Mouse (Mus musculus): ENCODE data around the gene Mfsd1. TPM values are rescaled to one million over a fixed set of nuclear protein-coding genes. Genes with fewer than 3 reads are reported as not detected.

Gene Mfsd1
- total RNA-seq, 1 experiment from 2014 or later = 97.4 TPM

DNA sequence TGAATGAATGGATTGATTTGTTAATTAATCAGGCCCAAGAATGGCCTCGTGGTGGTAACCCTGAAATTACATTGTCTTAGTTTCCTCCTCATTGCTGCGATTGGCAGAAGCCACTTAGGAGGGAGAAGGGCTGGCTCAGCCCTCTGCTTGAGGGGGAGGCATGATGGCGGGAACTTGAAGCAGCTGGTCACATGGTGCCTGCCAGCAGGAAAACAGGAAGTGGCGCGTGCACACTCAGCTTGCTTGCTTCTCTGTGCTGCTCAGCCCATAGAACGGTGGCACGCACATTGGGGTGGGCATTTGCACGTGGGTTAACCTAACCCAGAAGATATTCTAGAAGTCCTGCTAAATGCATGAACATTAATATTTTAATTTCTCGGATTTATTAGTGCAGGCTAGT lies 4.9 kb downstream of the Mfsd1 start:
- ATAC-seq (ENCODE audit: extremely low read depth, insufficient number of reproducible peaks, low FRiP score, poor library complexity, severe bottlenecking) = no peak

DNA sequence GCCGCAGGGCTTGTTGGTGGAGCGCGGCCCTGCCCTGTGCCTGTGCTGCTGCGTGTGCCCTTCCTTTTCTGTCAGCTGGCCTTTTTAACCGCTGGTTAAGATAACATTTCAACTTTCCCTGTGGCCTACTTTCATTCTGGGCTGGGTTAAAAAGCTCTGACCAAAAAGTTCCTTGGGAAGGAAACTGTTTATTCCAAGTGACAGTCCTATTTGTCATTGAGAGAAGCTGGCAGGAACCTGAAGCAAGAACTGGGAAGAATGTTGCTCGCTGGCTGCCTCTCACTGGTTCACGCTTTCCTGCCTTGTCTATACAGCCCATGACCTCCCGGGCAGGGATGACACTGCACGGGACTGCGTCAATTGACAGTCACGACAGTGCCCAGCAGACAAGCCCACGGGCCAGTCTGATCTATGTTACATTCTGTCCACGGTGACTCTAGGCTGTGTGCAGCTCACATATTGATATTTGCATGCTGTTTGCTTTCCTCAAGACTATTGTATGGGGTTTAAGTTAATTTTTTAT lies 19.1 kb downstream of the Mfsd1 start:
- no peak for ATAC-seq (ENCODE audit: extremely low read depth, insufficient number of reproducible peaks, low FRiP score, poor library complexity, severe bottlenecking)

DNA sequence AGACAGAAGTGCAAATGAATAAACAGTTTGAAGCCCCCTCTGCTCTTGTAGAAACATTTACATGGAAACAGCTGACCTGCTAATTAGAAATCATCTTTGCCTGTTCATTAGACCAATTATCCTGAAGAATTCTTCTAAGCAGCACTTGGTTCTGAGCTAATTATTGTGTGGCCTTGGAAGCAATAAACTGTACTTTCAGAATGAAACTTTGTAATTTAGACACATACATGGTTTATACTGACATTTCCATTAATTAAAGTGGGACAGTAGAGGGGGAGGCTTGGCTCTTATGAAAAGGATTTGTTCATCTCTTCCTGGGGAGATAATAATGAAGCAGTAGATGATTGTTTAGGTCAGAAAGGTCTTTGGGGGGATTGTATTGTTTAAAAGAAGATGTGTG lies 35.7 kb downstream of the Mfsd1 start:
- ATAC-seq (ENCODE audit: extremely low read depth, insufficient number of reproducible peaks, low FRiP score, poor library complexity, severe bottlenecking) = no peak

DNA sequence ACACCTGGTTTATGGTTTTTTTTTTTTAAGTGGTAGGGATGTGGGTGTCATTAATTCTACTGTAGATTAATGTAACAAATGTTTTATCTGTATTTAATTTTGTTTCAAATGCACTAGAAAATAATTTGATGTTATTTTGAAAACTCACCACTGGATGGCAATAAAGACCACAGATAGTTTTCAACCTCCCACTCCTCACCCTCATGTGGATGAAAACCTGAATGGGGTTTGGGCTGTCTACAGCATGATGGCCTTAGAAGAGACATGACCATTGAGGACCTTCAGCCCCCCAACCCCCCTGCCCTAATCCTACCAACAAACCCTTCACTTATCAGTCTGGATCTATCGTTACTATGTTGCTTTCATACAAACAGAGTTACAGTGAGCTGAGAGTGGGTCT lies 42.1 kb downstream of the Mfsd1 start:
- no peak for ATAC-seq (ENCODE audit: extremely low read depth, insufficient number of reproducible peaks, low FRiP score, poor library complexity, severe bottlenecking)

DNA sequence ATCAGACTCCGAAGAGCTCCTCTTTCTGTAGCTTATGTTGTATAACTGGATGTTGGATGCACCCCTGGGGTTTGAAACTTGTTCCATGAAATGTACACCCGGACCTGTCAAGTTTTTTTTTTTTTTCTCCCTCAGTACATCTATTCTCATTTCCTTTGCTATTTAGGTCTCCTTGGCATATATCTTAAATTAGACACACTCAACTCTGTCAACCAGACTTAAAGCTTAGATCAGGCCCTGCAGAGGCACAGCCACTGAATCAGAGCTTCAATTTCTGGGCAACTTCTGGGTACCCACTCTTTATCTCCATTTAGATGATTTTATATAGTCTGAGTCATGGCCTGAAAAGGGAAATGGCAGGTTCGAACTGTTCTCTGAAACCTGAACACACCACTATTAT lies 60.6 kb downstream of the Mfsd1 start:
- ATAC-seq (ENCODE audit: extremely low read depth, insufficient number of reproducible peaks, low FRiP score, poor library complexity, severe bottlenecking) = no peak

DNA sequence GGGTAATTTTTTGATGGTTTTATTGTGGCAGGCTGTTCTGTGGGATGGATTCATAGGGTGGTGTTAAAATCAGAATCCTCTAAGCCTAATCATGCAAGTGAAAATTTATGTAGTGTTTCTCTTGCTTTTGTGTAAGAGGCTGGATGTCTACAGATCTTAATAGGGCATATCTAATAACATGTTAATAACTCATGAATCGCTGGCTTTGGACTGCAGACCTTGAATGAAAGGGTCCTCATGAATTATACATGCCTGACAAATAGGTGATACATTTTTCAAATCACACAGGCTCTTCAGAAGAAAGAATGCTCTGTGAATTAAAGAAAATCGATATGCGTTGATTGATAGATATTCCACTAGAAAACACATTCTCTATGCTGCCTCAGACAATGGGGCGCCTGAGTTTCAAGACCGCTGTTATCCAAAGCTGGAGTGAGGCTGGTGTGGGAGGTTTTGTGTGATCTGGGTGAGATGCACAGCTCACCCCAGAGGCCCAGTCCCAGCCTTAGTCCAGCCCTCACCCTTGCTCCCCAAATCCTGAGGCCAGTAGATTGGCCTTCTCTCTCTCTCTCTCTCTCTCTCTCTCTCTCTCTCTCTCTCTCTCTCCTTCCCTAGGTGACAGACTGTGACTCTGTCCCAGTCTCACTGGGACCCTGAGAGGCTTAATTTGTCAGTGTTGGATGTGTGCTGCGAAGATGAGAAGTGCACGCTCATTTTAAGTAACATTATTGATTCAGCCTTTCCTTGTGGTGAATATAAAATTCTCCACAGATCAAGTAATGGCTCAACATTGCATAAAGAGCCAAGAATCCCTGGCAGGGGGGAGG lies 63.3 kb downstream of the Mfsd1 start:
- ATAC-seq (ENCODE audit: extremely low read depth, insufficient number of reproducible peaks, low FRiP score, poor library complexity, severe bottlenecking) = no peak

Other genes with a start within 250 kb of the Mfsd1 start
- not detected in 2 replicates for gene Mlf1, start 208.6 kb upstream of the Mfsd1 start, total RNA-seq (2017)
- not detected in 2 replicates for gene Gm17402, start 207.6 kb upstream of the Mfsd1 start, total RNA-seq (2017)
- gene Gfm1, start 152.6 kb upstream of the Mfsd1 start, total RNA-seq (2017) = 27.0 and 32.1 TPM in 2 replicates
- 1.6 and 2.6 TPM in 2 replicates for gene Lxn, start 118.8 kb upstream of the Mfsd1 start, total RNA-seq (2017)
- gene Rarres1, start 67.2 kb upstream of the Mfsd1 start, total RNA-seq (2017) = not detected in 2 replicates